Mouse (Mus musculus) layer of hippocampus, adult 9-11 months (tissue): Measurements from ENCODE around the gene Polr3g.
"Not testable (repeated sequence)": the region's sequence is repeated elsewhere in the genome, so short reads cannot be mapped to it uniquely, and the experiment has no call there.

Experiments used
- DNase-seq: peaks from one replicate; pipeline ENCODE4 v3.0.0; 2022

Polr3g gene

GRCm38 (mm10) chr13:81628631-81629190 is 82.1 kb downstream of the Polr3g start:
- no peak for DNase-seq

DNA sequence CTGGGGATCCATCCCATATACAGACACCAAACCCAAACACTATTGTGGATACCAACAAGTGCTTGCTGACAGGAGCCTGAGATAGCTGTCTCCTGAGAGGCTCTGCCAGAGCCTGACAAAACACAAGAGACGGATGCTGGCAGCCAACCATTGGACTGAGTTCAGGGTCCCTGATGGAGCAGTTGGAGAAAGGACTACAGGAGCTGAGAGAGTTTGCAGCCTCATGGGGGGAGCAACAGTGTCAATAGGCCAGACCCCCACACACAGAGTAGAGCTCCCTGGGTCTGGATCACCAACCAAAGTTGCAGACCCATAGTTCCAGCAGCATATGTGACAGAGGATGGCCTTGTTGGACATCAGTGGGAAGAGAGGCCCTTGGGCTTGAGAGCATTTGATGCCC is 83.0 kb downstream of the Polr3g start:
- DNase-seq = not testable (repeated sequence)
